Mouse (Mus musculus): ENCODE data around the gene Il17rd.

Gene Il17rd

DNA sequence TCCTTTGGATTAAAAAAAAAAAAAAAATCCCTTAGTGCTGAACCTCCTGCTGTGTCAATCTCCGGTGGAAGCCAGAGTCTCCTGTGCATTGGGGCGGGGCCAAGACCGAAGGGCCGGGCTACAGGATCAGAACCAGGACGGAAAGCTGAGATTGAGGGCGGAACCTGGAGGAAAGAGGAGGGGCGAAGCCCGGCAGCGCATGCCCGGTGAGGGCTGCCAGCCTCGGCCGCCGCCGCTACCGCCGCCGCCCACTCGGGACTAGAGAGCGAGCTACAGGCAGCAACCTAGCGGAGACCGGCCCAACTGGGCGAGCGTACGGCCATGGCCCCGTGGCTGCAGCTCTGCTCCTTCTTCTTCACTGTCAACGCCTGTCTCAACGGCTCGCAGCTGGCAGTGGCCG, at the start of gene Il17rd:
Gene Il17rd (plus strand): TSS at position 159 of the 400 bp plus-strand sequence.
- peak; percentile 96 for DNase-seq (ENCODE audit: low read depth, low spot score)

DNA sequence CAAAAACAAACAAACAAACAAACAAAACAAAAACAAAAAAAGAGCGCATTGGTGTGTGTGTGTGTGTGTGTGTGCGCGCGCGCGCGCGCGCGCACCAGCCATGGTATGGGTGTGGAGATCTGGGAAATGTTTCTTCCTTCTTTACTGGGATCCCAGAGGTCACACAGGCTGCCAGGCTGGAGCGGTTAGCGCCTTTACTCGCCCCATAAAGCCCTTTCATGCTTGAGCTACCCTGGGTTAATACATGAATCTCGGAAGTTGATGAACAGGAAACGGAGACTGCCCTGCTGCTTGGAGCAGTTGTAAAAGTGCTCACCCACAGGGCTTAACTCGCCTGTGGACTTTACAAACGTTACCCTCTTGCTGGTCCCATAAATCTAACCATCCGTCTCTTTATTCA, 47.1 kb upstream of the Il17rd start:
- no peak for DNase-seq (ENCODE audit: low read depth, low spot score)

DNA sequence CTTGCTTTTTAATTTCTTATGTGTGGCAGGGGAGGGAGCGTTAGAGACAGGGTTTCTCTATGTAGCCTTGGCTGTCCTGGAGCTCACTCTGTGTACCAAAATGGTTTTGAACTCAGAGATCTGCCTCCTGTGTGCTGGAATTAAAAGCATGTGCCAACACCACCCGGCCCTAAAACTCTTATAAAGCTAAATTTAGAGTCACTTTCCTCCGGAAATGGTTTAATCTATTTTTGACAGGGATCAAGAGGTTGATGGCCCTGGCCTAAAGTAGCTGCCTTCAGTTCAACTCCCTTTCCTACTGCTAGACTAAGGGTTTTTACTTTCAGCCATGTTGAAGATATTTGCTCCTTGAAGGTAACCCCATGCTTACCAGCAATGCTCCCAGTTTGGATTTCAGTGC, 45.3 kb upstream of the Il17rd start:
- DNase-seq (ENCODE audit: low read depth, low spot score): no peak

DNA sequence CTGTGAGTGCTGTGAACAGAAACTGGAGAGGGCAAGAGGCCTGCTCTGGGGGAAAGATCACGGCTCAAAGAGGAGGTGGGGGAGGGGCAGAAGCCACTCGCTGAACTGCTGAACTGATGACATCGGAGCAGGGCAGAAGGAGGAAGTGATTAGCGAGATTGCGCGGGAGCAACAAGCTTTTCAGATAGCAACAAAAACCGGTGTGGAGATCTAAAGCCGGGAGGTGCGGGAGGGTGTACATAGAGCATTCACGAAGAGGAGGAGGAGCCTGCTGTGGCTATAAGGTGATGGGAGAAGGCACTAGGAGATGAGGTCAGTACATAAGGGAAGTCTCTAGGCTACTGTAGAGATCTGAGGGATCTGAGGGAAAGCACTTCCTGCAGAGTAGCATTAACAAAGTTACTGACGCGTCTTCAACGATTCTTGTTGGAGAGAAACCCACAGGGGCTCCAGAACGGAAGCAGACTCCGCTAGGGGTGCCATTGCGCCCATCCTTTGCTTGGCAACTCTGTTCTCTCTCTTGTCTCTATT, 44.5 kb upstream of the Il17rd start, which contains the start of gene Hesx1:
Gene Hesx1 (plus strand): TSS at position 206 of the 531 bp plus-strand sequence.
- DNase-seq (ENCODE audit: low read depth, low spot score): no peak

DNA sequence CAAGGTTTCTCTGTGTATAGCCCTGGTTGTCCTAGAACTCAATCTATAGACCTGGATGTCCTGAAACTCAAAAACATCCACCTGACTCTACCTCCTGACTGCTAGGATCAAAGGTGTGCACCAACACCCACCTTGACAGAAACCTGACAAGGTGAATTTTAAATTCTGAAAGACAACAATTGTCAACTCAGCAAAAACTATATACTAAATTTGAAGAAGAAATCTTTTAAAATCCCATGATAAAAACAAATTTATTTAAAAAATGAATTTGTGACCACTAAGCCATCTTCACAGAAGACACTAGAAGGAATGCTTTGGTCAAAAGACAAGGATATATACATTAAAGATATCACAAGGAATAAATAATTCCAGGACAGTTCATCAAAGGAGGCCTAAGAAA, 42.5 kb upstream of the Il17rd start:
- no peak for DNase-seq (ENCODE audit: low read depth, low spot score)

DNA sequence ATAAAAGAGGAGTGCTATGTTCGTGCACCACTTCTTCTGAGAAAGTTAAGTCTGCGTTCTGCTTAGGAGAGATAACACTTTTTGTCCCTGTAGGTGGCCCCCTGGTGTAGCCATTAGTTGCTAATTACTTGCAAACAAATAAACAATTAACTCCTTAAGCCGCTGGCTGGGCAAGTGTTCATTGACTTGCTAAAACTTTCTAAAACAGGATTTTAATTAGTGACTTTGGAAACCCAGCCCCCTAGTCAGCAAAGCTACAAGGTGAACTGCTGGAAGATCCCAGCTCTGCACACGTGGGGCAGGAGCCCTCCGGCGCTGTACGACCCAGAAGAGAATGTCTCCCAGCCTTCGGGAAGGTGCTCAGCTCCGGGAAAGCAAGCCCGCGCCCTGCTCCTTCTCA, 38.4 kb upstream of the Il17rd start:
- DNase-seq (ENCODE audit: low read depth, low spot score): no peak

DNA sequence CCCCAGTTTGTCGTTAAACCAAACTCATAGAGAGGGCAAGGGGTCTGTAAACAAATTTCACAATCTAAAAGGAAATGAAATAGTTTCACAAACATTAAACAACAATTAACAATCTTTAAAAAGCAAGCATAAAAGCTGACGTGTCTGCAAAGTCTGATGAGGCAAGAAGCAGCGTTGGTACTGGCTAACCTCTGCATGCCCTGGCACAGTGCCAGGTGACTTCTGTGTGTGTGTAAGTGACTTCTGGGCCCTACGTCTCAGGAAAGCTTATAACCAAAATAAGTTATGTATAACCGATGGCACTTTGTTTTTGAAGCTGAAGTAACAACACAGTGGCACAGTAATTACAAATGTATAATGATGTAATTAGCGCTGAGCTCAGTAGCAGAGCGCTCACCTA, 33.8 kb upstream of the Il17rd start:
- no peak for DNase-seq (ENCODE audit: low read depth, low spot score)

DNA sequence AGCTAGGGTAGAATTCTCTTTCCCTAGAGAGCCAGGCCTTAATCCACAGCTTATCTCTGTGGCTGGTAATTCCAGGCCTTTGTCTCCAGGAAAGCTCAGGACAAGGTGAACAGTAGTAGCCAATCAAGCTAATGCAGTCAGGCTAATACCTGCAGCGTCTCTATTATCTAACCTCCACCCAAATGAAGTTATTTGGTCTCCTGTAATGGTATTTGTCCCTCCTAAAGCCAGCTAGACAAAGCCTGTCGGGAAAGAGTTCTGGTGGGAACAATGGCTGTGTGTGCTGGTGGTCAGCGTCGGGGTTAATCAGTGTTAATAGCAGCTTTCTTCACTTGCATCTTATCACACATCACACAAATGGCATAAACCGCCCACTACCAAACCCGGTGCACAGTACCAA, 32.8 kb upstream of the Il17rd start:
- DNase-seq (ENCODE audit: low read depth, low spot score): no peak

DNA sequence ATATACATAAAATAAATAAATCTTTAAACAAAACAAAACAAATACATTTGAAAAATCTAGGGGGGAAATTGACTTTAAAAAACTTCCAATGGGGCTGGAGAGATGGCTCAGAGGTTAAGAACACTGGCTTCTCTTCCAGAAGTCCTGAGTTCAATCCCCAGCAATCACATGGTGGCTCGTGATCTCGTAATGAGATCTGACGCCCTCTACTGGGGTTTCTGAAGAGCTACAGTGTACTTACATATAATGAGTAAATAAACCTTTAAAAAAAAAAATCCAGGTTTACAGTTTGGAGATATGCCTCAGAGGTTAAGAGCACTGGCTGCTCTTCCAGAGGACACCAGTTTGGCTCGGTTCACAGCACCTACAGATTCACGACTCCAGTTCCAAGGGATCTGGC, 27.2 kb upstream of the Il17rd start:
- no peak for DNase-seq (ENCODE audit: low read depth, low spot score)

DNA sequence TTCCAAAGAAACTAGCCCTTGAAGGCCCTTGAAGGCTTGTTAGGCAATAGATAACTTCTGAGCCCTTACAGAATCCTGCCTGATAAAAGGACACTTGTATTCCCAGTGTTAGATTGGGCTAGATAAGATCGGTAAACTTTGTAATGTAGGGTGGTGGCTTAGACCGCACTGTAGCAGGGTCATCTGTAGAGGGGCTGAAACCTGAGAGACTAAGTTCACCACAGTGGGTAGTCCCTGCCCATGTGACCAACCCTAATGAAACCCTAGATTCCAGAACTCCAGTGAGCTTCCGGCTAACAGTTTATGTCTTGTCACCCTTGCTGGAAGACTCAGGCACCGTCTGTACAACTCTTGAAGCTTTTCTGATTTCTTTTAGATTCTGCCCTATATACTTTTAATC, 25.1 kb upstream of the Il17rd start:
- no peak for DNase-seq (ENCODE audit: low read depth, low spot score)

DNA sequence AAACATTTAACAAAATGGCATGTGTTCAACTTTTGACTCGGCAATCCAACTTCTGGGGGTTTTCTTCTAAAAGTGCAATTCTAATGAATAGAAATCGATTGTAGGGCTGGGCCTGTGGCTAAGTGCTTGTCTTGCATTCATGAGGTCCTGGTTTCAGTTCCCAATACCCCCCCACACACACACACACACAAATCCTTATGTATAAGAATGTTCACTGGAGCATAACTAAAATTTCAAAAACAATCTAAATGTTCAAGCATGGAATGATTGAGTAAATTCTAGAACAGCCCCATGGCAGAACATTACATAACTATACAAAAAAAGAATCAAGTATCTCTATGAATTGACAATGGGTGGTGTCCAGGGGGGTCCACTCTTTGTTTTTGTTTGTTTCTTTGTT, 20.8 kb upstream of the Il17rd start:
- no peak for DNase-seq (ENCODE audit: low read depth, low spot score)

DNA sequence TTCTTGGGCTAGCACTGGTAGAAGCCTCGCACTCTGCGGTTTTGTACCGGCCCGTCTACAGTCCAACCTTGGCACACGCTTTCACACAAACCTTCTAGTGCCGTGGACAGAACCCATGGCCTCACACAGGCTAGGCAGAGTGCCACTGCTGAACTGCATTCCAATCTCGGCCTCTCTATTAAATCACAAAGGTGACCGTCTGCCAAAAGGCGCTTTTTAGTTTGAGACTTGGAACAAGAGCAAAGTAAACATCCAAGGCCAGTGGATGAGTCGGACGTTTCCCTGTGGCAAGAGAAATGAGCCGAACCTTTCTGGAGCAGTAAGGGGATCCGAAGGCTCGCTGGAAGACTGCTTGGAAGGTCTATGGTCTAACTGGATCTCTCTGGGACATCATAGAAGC, 18.9 kb upstream of the Il17rd start:
- peak; percentile 60 for DNase-seq (ENCODE audit: low read depth, low spot score)

DNA sequence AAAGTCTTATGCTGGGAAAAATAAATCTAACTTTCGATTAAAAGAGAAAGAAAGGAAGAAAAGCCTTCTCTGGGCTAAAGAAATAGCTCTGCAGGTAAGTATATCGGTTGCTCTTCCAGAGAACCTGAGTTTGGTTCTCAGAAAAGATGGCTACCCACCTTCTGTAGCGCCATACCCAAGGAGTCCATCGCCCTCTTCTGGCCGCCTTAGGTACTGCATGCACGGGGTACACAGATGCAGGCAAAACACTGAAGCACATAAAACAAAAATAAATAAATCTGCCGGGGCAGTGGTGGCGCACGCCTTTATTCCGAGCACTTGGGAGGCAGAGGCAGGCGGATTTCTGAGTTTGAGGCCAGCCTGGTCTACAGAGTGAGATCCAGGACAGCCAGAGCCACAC, 15.9 kb upstream of the Il17rd start:
- peak; percentile 35 for DNase-seq (ENCODE audit: low read depth, low spot score)

DNA sequence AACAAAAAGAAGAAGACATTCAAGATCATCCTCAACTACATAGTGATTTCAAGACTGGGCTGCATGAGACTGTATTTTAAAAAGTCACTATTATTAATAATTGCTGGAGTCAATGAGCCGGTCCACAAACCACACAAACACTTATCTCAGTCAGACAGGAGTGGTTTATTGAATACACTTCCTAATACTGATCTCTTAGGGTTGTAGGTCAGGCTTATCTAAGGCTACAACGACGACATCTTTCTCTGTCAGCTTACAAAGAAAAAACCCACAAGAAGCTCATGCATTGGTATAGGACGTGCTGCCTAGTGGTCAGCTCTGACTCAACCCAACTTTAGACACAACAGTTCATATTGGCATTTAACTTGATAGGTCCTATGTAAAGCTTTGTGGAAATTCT, 14.1 kb upstream of the Il17rd start:
- no peak for DNase-seq (ENCODE audit: low read depth, low spot score)

DNA sequence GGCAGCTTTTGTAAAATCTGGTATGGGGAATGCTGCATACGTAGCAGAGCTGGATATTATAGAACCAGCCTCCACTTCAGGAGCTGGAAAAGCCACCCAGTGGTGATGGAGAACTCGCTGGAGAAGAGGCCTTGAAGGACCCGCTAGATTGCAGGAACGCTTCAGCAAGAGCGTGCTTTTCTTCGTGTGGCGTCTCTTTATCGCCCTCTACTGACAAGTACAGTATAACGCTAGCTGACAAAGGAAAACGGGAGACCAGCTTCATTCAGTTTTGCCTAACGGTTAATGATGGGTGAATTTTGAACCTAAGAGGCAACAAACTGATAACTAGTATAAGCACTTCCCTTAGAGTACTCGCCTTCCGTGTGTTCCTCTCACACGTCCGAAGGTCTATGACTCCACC, 9.0 kb upstream of the Il17rd start:
- DNase-seq (ENCODE audit: low read depth, low spot score): peak; percentile 68

DNA sequence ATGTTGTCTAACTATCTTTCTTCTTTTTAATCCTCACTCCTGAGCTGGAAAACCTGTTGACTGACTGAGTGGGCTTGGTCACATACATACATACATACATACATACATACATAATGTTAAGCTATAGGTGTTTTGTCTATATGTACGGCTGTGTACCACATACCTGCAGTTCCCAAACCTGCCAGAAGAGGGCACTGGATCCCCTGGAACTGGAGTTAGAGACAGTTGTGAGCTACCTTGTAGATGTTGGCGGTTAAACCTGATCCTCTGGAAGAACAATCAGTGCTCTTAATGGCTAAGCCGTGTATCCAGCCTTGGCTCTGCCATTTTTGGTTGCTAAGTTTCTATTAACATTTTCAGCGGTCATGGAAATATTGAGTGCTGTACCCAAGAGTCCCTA, 7.6 kb upstream of the Il17rd start:
- peak; percentile 82 for DNase-seq (ENCODE audit: low read depth, low spot score)

DNA sequence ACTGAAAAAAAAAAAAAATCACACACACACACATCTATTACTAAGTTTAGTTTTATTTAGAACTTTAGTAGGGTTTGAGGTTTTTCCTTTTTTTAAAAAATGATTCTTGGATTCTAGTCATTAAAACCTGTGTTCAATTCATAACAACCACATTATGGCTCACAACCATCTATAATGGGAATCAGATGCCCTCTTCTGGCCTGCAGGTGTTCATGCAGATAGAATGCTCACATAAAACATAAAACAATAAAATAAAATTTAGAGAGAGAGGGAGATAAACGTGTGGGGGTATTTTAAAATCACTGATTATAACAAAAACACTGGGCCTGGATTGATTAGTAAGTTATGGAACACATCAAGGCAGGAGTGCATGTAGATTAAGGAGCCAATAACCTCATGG, 1.2 kb upstream of the Il17rd start:
- DNase-seq (ENCODE audit: low read depth, low spot score): peak; percentile 37

DNA sequence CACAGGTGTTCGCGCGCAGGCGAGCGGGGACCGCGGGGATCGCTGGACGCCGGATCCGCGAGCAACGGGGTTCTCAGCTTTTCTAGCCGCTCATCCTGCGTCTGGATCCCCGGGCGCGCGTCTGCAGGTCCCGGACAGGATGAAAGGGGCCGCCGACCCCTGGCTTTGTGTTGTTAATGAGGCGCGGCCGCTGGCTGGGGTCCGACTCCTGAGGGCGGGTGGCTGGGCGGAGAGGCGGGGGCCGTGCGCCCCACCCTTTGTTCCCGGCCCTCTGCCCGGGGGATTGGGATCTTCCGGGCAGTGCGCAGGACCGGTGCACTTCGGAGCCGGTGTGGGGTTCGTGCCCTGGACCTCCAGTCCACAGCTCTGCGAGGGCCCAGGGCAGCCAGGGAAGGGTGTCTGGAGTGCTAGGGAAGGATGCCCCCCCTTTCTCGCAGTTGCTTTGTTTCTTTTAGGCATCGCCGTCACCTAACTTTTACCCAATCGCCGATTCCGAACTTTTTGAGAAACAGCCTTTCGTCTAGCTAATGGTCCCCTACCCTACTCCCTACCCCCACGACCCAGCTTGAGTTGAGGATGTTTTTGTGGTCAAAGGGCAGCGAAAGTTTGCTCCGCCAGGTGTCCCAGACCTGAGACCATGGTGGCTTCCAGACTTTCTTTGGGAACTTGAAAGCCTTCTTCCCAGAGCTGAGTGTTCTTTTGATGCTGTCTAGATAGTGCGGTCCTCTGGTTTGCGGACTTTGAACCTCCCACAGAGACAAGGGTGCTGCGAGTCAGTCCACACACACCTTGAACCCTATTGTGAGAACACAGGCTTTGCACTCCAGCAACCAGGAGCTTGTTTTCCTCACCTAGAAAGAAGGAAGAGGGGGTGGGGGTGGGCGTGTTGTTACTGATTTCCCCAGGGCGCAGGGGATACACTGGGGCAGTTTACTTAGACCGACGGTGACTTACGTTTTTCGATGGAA, 824 bp downstream of the Il17rd start:
- no peak for DNase-seq (ENCODE audit: low read depth, low spot score)

DNA sequence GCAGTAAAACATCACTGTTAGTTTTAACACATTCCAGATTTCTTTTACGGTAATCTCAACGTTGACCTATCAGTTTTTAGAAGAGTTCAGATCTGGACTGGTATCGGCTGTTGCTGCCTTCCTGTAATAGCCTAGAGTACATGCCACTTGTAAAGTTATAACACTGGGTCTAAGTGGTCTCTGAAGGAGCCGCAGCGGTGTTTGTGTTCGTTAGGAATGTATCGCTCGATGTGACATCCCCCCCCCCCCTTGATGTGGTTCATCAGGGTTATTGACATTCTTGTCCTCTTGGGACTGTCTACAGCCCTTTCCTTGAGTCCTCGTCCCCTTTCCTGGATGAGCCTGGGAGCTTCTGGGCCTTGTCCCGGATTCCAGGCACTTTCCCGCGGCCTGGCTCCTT, 1.7 kb downstream of the Il17rd start:
- DNase-seq (ENCODE audit: low read depth, low spot score): no peak

DNA sequence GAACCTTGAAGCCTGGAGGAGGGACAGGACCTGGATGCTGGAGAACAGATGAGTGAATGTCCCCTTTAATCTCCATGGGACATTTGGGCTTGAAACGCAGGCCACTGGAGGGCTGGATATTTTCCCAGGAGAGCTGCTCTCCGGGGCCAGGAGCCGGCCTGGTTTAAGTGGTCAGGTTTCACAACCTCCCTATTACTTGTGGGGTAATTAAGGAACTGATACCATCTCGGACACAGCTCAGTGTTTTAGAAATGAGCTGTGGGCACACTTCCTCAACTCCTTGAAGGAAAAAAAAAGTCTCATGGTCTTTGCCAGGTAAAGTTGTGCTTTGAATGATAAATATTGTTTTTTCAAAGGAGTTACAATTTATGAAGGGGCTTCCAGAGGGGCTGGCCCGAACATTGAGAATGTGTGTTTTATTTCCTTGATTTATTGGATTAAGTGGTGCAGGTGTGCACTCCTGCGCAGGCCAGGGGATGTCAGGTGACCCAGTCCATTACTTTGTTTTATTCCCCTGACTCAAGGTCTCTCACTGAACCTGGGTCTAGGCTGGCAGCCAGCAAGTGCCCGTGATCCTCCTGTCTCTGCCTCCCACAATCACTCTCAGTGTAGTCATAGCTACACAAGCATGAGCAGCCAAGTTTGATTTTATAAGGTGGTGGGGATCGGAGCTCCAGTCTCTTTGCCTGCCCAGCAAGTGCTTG, 3.7 kb downstream of the Il17rd start:
- no peak for DNase-seq (ENCODE audit: low read depth, low spot score)

DNA sequence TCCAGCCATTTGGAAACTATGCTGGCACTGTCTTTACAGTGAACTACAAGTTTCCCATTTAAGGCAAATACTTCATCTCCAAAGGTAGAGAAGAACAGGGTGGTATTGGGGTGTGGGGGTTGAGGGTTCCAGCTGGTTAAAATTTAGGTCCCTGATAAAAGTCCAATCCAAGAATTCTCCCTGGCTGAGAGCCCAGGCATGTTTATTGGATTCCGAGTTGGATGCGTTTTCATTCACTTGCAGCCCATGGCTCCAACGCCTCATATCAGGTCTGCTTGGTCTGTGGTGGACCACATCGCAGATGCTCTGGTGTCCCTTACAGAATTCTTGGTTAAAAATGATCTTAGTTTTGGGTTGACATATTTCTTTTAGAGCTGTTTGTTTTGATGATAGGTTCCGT, 4.7 kb downstream of the Il17rd start:
- DNase-seq (ENCODE audit: low read depth, low spot score): no peak

DNA sequence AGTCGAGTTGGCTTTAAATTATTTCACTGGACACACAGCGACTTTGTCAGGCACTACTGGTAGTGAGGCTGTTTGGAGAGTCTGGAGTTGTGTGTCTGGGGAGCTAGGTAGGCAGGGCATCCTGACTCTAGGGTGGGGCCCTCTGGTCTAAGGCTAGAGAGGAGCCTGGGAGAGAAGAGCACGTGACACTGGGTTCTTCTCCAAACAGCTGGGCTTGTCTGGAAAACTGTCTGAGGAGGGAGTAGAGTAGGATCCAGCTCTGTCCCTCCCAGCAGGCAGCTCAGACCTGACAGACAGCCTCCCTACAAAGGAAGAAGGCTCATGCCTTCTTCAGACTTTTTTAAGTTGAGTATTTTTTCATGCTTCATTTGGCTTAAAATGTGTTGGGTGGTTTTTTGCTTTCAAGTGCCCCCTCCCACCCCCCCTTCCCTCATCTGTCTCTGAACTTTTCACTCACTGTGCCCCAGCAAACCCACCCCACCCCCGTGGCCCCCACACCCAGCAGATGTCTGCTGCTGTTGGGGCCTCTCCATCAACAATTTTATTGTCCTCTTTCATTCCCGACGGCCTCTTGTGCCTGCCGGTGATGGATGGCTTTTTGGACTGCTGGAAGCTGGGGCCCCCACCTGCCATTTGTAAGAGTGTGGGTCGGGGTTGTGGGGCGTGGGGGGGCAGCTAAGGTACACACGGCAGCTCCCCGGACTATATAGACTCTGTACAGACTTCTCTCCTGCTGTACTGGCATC, 5.7 kb downstream of the Il17rd start:
- peak; percentile 33 for DNase-seq (ENCODE audit: low read depth, low spot score)

Data from 3T3-L1 (cell line).